Mouse (Mus musculus): Measurements from ENCODE around the gene Rfc5. TPM values are rescaled to one million over a fixed set of nuclear protein-coding genes. Genes with fewer than 3 reads are reported as not detected.
"Not testable (repeated sequence)": the region's sequence is repeated elsewhere in the genome, so short reads cannot be mapped to it uniquely, and the experiment has no call there.

Rfc5 gene
- polyA plus RNA-seq, 1 experiment from 2014 or later = 75.9 TPM

DNA sequence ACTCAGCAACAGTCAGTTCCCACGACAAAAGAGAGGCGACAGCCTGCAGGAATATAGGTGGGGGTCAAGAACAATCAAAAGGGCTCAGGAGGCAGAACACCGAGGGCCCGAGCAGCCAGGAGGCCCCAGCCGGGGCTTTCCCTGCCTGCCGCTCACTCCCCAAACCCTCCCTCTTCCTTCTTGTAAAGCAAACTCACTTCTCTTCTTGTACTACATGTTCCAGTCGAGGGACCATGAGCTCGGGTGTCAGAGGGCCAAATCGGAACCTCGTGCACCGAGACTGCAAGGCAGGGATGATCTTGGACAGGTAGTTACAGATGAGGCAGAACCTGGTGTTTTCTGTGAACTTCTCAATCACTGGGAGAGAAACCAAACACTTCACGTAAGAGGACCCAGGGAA is 5.6 kb downstream of the Rfc5 start:
- H3K9ac ChIP-seq (ENCODE audit: low read length) = no peak overlapping the region
- H3K36me3 ChIP-seq (ENCODE audit: control insufficient read depth, insufficient read depth, low read length) = no peaks in the 10 kb centered on the region; the same call in none of the 2 replicates
- 77% methylated on average over 12 of the region's 12 CpGs for WGBS

DNA sequence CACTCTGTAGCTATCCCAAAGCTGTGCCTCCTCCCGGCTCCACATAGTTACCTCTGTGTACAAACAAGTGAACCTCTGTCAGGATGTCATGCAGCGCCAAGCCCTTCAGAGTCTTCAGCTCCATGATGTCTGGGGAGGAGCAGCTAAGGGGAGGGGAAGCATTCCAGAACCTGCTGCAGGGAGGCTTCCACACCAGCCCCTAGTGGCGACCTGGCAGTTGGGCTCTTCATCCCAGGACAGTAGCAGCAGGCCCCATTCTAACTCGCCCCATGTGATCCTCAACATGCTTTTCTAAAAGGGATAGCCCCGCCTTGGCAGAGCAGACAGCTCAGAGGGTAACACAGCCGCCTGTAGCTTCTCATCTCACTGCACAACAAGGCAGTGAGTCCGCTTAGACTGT is 7.1 kb downstream of the Rfc5 start:
- Histone ChIP-seq H3K27ac (ENCODE audit: low read length) (no peak overlapping the region), H3K9me3 (replicated peaks; ENCODE audit: control insufficient read depth, low read length) (no peaks in the 10 kb centered on the region), H3K9ac (ENCODE audit: low read length) (no peak overlapping the region), H3K4me1 (ENCODE audit: control insufficient read depth, insufficient read depth, low read length) (no peaks in the 10 kb centered on the region), H3K4me2 (ENCODE audit: low read depth, low read length) (no peak overlapping the region), H3K36me3 (ENCODE audit: control insufficient read depth, insufficient read depth, low read length) (peaks cover 4% of the 10 kb centered on the region), H3K27me3 (ENCODE audit: control insufficient read depth, insufficient read depth, low read length) (no peaks in the 10 kb centered on the region), H3K4me3 (replicated peaks; ENCODE audit: low read length) (no peak overlapping the region)
- 79% methylated on average over 7 of the region's 7 CpGs for WGBS
- no peak for ATAC-seq (ENCODE audit: insufficient read depth, low FRiP score)

More for the DNA sequence above, 5.6 kb downstream of the Rfc5 start:
- no peak overlapping the region for H3K27ac ChIP-seq (ENCODE audit: low read length)
- H3K27me3 ChIP-seq (ENCODE audit: control insufficient read depth, insufficient read depth, low read length) = no peaks in the 10 kb centered on the region
- no peak for ATAC-seq (ENCODE audit: insufficient read depth, low FRiP score)
- no peak overlapping the region for H3K4me2 ChIP-seq (ENCODE audit: low read depth, low read length)
- no peaks in the 10 kb centered on the region for H3K9me3 ChIP-seq (replicated peaks; ENCODE audit: control insufficient read depth, low read length)
- peaks cover 7% of the 10 kb centered on the region; the same call in 1 of the 2 replicates for H3K4me1 ChIP-seq (ENCODE audit: control insufficient read depth, insufficient read depth, low read length)
- H3K4me3 ChIP-seq (replicated peaks; ENCODE audit: low read length) = no peak overlapping the region

DNA sequence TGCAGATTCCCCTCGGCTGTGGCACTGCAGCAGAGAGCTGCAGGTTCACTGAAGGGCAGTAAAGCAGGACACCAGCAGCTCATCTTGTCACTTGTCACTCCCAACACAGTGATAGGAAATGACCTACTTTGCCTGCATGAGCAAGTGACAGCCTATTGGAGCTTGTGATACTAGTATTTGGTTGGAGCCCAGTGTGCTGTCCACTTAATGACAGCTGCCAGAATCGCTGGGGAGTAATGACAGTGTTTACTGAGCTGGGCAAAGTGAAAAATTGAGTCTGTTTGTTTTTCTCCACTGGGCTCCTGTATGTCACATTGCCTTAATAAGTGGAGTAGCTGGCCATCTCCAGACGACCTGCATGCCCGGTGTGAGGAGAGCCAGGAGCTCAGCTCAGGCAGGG is 8.6 kb downstream of the Rfc5 start:
- Histone ChIP-seq H3K4me2 (ENCODE audit: low read depth, low read length) (no peak overlapping the region), H3K27ac (ENCODE audit: low read length) (no peak overlapping the region), H3K4me3 (replicated peaks; ENCODE audit: low read length) (no peak overlapping the region), H3K27me3 (ENCODE audit: control insufficient read depth, insufficient read depth, low read length) (no peaks in the 10 kb centered on the region), H3K9ac (ENCODE audit: low read length) (no peak overlapping the region), H3K9me3 (replicated peaks; ENCODE audit: control insufficient read depth, low read length) (no peaks in the 10 kb centered on the region), H3K36me3 (ENCODE audit: control insufficient read depth, insufficient read depth, low read length) (peaks cover 4% of the 10 kb centered on the region), H3K4me1 (ENCODE audit: control insufficient read depth, insufficient read depth, low read length) (no peaks in the 10 kb centered on the region)
- WGBS = 68% methylated on average over 4 of the region's 4 CpGs
- ATAC-seq (ENCODE audit: insufficient read depth, low FRiP score) = no peak

DNA sequence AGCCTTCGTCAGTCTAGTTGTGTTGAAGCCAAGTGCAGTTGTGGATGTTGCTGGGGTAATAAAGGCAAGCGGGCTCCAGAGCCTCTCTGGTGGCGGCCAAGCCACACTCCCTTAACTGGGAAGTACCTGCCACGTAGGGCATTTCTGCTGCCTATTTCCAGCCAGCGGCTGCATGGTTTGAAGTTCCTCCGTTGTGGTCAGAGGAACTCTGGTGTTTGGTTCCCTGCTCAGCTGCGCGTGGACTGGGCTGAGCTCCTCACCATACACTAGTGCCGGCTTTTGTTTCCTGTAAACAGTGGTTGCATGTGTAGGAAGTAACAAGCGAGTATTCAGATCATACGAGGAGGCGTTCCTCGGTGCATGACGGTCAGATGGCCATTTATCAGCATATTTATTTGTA is 11.1 kb downstream of the Rfc5 start:
- H3K27me3 ChIP-seq (ENCODE audit: control insufficient read depth, insufficient read depth, low read length); H3K4me3 ChIP-seq (replicated peaks; ENCODE audit: low read length); H3K9ac ChIP-seq (ENCODE audit: low read length); H3K27ac ChIP-seq (ENCODE audit: low read length); H3K4me1 ChIP-seq (ENCODE audit: control insufficient read depth, insufficient read depth, low read length); ATAC-seq (ENCODE audit: insufficient read depth, low FRiP score); H3K9me3 ChIP-seq (replicated peaks; ENCODE audit: control insufficient read depth, low read length); H3K36me3 ChIP-seq (ENCODE audit: control insufficient read depth, insufficient read depth, low read length); H3K4me2 ChIP-seq (ENCODE audit: low read depth, low read length): not testable (repeated sequence)
- 87% methylated on average over 14 of the region's 14 CpGs for WGBS

DNA sequence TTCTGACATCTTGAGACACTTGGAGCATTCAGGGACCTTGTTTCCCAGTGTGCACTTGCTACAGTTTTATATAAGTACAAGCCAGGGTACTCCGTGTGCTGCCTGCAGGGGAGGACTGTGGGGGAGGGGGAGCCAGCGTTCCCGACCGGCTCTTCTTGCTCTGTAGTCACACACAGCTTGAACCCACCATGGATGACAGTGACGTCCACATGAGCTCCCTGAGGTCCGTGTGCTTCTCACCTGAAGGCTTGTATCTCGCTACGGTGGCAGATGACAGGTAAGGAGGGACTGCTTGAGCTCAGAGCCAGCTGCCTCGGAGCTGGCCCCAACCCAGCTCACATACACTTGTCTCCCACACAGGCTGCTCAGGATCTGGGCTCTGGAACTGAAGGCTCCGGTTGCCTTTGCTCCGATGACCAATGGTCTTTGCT is 12.5 kb downstream of the Rfc5 start:
- Histone ChIP-seq H3K36me3 (ENCODE audit: control insufficient read depth, insufficient read depth, low read length) (peaks cover 14% of the 10 kb centered on the region), H3K27me3 (ENCODE audit: control insufficient read depth, insufficient read depth, low read length) (no peaks in the 10 kb centered on the region), H3K27ac (ENCODE audit: low read length) (no peak overlapping the region), H3K9ac (ENCODE audit: low read length) (no peak overlapping the region), H3K4me3 (replicated peaks; ENCODE audit: low read length) (no peak overlapping the region), H3K9me3 (replicated peaks; ENCODE audit: control insufficient read depth, low read length) (no peaks in the 10 kb centered on the region), H3K4me2 (ENCODE audit: low read depth, low read length) (no peak overlapping the region), H3K4me1 (ENCODE audit: control insufficient read depth, insufficient read depth, low read length) (no peaks in the 10 kb centered on the region)
- WGBS = 77% methylated on average over 11 of the region's 11 CpGs
- no peak for ATAC-seq (ENCODE audit: insufficient read depth, low FRiP score)

DNA sequence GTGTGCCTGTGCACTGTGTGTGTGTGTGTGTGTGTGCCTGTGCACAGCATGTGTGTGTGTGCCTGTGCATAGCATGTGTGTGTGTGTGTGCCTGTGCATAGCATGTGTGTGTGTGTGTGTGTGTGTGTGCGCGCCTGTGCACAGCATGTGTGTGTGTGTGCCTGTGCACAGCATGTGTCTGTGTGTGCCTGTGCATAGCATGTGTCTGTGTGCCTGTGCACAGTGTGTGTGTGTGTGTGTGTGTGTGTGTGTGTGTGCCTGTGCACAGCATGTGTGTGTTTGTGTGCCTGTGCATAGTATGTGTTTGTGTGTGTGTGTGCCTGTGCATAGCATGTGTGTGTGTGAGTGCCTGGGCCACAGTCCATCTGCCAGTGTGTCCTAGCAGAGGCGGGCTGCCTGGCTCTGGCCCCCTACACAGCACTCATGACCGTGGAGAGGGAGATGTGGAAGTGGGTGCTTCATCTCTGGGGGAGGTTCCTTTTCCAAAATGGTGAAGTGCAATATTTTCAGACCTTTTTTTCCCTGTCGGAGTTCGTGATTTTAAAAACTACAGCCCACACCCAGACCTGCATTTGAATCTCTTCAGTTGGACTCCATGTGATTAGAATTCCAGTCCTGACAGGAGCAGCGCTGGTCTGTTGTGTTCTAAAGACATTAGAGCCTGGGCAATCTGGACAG is 14.3 kb downstream of the Rfc5 start:
- 85% methylated on average over 7 of the region's 7 CpGs for WGBS
- H3K4me2 ChIP-seq (ENCODE audit: low read depth, low read length) = no peak overlapping the region
- no peaks in the 10 kb centered on the region for H3K4me1 ChIP-seq (ENCODE audit: control insufficient read depth, insufficient read depth, low read length)
- ATAC-seq (ENCODE audit: insufficient read depth, low FRiP score) = no peak
- no peak overlapping the region for H3K27ac ChIP-seq (ENCODE audit: low read length)
- H3K36me3 ChIP-seq (ENCODE audit: control insufficient read depth, insufficient read depth, low read length) = peaks cover 14% of the 10 kb centered on the region
- H3K4me3 ChIP-seq (replicated peaks; ENCODE audit: low read length) = no peak overlapping the region
- H3K27me3 ChIP-seq (ENCODE audit: control insufficient read depth, insufficient read depth, low read length) = no peaks in the 10 kb centered on the region
- no peaks in the 10 kb centered on the region for H3K9me3 ChIP-seq (replicated peaks; ENCODE audit: control insufficient read depth, low read length)
- no peak overlapping the region for H3K9ac ChIP-seq (ENCODE audit: low read length)

DNA sequence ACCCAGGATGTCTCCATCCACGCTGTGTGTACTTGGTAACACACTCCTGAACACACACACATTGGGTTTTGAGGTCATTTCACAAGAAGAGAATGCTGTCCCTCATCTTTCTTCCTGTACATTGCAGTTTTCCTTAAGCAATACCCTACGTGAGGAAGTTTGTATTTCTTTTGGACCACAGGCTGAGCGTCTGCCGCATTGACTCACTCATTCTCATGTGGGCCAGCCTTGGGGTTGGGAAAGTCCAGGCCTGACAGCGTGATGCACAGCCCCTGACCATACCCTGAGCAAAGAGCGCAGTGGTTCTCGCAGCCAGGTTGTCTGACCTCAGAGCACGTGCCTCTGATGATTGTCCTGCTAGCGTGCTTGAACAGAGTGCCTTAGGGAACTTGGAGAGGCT is 15.4 kb downstream of the Rfc5 start:
- Histone ChIP-seq H3K4me2 (ENCODE audit: low read depth, low read length) (no peak overlapping the region), H3K4me3 (replicated peaks; ENCODE audit: low read length) (no peak overlapping the region), H3K4me1 (ENCODE audit: control insufficient read depth, insufficient read depth, low read length) (no peaks in the 10 kb centered on the region), H3K27me3 (ENCODE audit: control insufficient read depth, insufficient read depth, low read length) (no peaks in the 10 kb centered on the region), H3K9ac (ENCODE audit: low read length) (no peak overlapping the region), H3K36me3 (ENCODE audit: control insufficient read depth, insufficient read depth, low read length) (peaks cover 19% of the 10 kb centered on the region), H3K9me3 (replicated peaks; ENCODE audit: control insufficient read depth, low read length) (no peaks in the 10 kb centered on the region), H3K27ac (ENCODE audit: low read length) (no peak overlapping the region)
- no peak for ATAC-seq (ENCODE audit: insufficient read depth, low FRiP score)
- 89% methylated on average over 9 of the region's 9 CpGs for WGBS

DNA sequence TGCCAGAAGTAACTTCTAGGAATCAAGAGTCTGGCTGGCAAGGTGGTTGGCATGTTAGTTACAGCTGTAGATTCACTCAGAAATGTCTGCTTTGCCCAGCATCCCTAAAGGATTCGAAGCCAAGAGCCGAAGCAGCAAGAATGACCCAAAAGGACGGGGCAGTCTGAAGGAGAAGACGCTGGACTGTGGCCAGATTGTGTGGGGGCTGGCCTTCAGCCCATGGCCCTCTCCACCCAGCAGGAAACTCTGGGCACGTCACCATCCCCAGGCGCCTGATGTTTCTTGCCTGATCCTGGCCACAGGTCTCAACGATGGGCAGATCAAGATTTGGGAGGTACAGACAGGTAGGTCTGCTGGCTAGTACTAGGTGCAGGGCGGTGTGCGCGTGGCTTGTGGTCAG is 18.3 kb downstream of the Rfc5 start:
- H3K4me1 ChIP-seq (ENCODE audit: control insufficient read depth, insufficient read depth, low read length) = peaks cover 10% of the 10 kb centered on the region
- no peak overlapping the region for H3K27ac ChIP-seq (ENCODE audit: low read length)
- no peak for ATAC-seq (ENCODE audit: insufficient read depth, low FRiP score)
- H3K9me3 ChIP-seq (replicated peaks; ENCODE audit: control insufficient read depth, low read length) = no peaks in the 10 kb centered on the region
- no peak overlapping the region for H3K9ac ChIP-seq (ENCODE audit: low read length)
- no peak overlapping the region for H3K4me3 ChIP-seq (replicated peaks; ENCODE audit: low read length)
- no peaks in the 10 kb centered on the region for H3K27me3 ChIP-seq (ENCODE audit: control insufficient read depth, insufficient read depth, low read length)
- no peak overlapping the region for H3K4me2 ChIP-seq (ENCODE audit: low read depth, low read length)
- WGBS = 88% methylated on average over 10 of the region's 10 CpGs
- H3K36me3 ChIP-seq (ENCODE audit: control insufficient read depth, insufficient read depth, low read length) = peaks cover 17% of the 10 kb centered on the region

DNA sequence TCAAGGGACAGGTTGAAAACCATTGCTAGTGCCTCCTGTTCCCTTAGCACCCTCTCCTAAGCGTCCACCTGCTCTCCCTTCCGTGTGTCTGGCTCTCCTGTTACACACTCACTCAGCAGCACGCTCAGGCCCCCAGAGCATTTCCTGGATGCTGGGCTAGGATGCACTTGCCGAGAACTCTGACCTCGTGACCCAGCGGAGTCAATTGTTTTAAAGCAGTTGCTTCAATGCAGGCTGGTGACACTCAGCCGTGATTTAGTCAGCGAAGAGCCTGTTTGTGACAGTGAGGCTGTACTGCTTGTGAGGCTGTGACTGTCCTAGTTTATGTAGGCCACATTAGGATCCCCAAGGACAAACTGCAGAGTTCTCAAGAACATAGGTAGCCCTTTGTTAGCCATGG is 21.6 kb downstream of the Rfc5 start:
- H3K9ac ChIP-seq (ENCODE audit: low read length) = no peak overlapping the region
- ATAC-seq (ENCODE audit: insufficient read depth, low FRiP score) = no peak
- WGBS = 40% methylated on average over 8 of the region's 8 CpGs
- H3K4me1 ChIP-seq (ENCODE audit: control insufficient read depth, insufficient read depth, low read length) = peaks cover 26% of the 10 kb centered on the region
- H3K36me3 ChIP-seq (ENCODE audit: control insufficient read depth, insufficient read depth, low read length) = peaks cover 7% of the 10 kb centered on the region; the same call in 1 of the 2 replicates
- H3K4me2 ChIP-seq (ENCODE audit: low read depth, low read length) = no peak overlapping the region
- no peaks in the 10 kb centered on the region for H3K9me3 ChIP-seq (replicated peaks; ENCODE audit: control insufficient read depth, low read length)
- no peak overlapping the region for H3K27ac ChIP-seq (ENCODE audit: low read length)
- no peaks in the 10 kb centered on the region for H3K27me3 ChIP-seq (ENCODE audit: control insufficient read depth, insufficient read depth, low read length)
- H3K4me3 ChIP-seq (replicated peaks; ENCODE audit: low read length) = no peak overlapping the region
